Mouse (Mus musculus) midbrain, embryonic 14.5 days (tissue): ENCODE results near the gene Pou2f3. TPM values are rescaled to one million over a fixed set of nuclear protein-coding genes. Genes with fewer than 3 reads are reported as not detected.

Source experiments
- ATAC-seq: fragments of 200-750 bp; cut with Nextera tagmentation; 2 replicates; pipeline ENCODE4 v1.8.0; 2017; ENCODE audit warnings: moderate number of reproducible peaks, moderate library complexity; ENCODE audit not compliant: low FRiP score, low TSS enrichment
- DNase-seq: peaks from one replicate; pipeline ENCODE4 v3.0.0-alpha.2; 2015
- H3K27ac ChIP-seq: fragments of 300-500 bp; sonication (generic); replicated peaks from 2 replicates; pipeline ENCODE4 v1.5.1; 2014; ENCODE audit warnings: mild to moderate bottlenecking, low read depth, low read length, moderate library complexity
- H3K27me3 ChIP-seq: fragments of 300-500 bp; sonication (generic); 2 replicates; pipeline ENCODE4 v1.6.1; 2014; ENCODE audit warnings: low read length, control low read depth, mixed read lengths; ENCODE audit not compliant: control insufficient read depth, insufficient read depth
- H3K36me3 ChIP-seq: fragments of 300-500 bp; sonication (generic); 2 replicates; pipeline ENCODE4 v1.6.1; 2014; ENCODE audit warnings: low read length, control low read depth; ENCODE audit not compliant: control insufficient read depth, insufficient read depth
- H3K4me1 ChIP-seq: fragments of 300-500 bp; sonication (generic); 2 replicates; pipeline ENCODE4 v1.6.1; 2014; ENCODE audit warnings: mild to moderate bottlenecking, antibody characterized with exemption, low read length, control low read depth; ENCODE audit not compliant: control insufficient read depth, insufficient read depth
- H3K4me2 ChIP-seq: fragments of 300-500 bp; sonication (generic); 2 replicates; pipeline ENCODE4 v1.6.1; 2014; ENCODE audit warnings: mild to moderate bottlenecking, low read length, moderate library complexity
- H3K4me3 ChIP-seq: fragments of 300-500 bp; sonication (generic); replicated peaks from 2 replicates; pipeline ENCODE4 v1.5.1; 2014; ENCODE audit warnings: low read depth, low read length
- H3K9ac ChIP-seq: fragments of 300-500 bp; sonication (generic); replicated peaks from 2 replicates; pipeline ENCODE4 v1.6.1; 2014; ENCODE audit warnings: mild to moderate bottlenecking, low read length, moderate library complexity
- H3K9me3 ChIP-seq: fragments of 300-500 bp; sonication (generic); 2 replicates; pipeline ENCODE4 v1.6.1; 2016; ENCODE audit warnings: low read length, control low read depth, mixed read lengths; ENCODE audit not compliant: control insufficient read depth
- WGBS: fragments of 180-500 bp; shearing (Covaris S2); extraction: QIAGEN DNeasy Blood & Tissue Kit; methylation state at CpG from one replicate; pipeline ENCODE4 v1.1.7; 2014; 5-methylcytosine and 5-hydroxymethylcytosine counted together
- polyA plus RNA-seq: library from polyadenylated mRNA; unstranded; fragments of >200 nt; fragmentation: Nextera tagmentation; extraction: Ambion mirVana; gene quantifications from 2 replicates; pipeline ENCODE4 v1.2.1, GENCODE M21; 2014

The Pou2f3 gene
- polyA plus RNA-seq, 1 experiment from 2014 or later, result not detected

DNA sequence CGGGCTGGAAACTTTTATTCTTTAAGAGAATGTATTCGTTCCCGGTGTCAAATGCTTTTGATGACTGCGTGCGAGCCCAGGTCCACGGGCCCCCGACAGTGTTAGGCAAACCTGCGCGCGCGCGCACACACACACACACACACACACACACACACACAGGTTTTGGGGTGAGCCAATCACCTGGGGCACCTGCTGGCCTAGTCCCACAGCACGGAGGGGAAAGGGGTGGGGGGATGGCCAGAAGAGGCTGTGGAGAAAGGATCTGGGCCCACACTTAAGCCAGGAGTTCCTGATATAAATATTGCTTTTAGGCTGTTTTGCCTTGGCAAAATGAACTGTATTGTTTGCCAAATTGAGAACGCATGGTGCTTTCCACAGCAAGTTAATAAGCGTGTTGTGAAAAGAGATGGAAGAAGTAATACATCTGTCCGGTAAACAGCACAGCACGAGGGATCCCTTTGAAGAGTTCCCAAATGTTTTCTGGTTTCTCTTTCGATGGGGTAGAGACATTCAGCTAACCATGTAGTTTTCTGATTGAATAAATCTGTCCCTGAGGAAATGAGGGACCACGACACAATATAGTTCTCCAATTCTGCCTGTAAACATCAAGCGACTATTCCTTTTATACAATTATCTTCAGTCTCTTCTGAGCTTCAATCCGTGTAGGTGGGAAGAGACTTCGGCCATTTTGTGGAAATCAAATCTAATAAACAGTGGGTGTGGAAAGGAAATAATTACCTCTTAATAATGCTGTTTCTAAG, 103.6 kb downstream of the Pou2f3 start:
- H3K4me3 ChIP-seq, result peak overlapping the region; percentile 92
- DNase-seq, result no peak

GRCm38 (mm10) chr9:43105664-43106361, 104.4 kb downstream of the Pou2f3 start:
- Histone ChIP-seq H3K36me3 (peaks cover 7% of the 10 kb centered on the region), H3K4me1 (peaks cover 25% of the 10 kb centered on the region), H3K27me3 (no peaks in the 10 kb centered on the region), H3K9ac (peak overlapping the region; percentile 91), H3K27ac (peak overlapping the region; percentile 85), H3K4me3 (peak overlapping the region; percentile 92), H3K9me3 (no peaks in the 10 kb centered on the region), H3K4me2 (peak overlapping the region; percentile 92)
- ATAC-seq (peak; percentile 88), DNase-seq (peak; percentile 96)
- WGBS, result under 1% methylated on average over 80 of the region's 91 CpGs

More for the DNA sequence above, 103.6 kb downstream of the Pou2f3 start:
- Histone ChIP-seq H3K9me3 (no peaks in the 10 kb centered on the region), H3K27me3 (no peaks in the 10 kb centered on the region), H3K27ac (peak overlapping the region; percentile 85), H3K36me3 (peaks cover 15% of the 10 kb centered on the region), H3K9ac (peak overlapping the region; percentile 91; the same call in 1 of the 2 replicates), H3K4me1 (peaks cover 25% of the 10 kb centered on the region), H3K4me2 (peak overlapping the region; percentile 92)
- ATAC-seq, result peak; percentile 56; the same call in 1 of the 2 replicates
- WGBS, result 22% methylated on average over 22 of the region's 22 CpGs

DNA sequence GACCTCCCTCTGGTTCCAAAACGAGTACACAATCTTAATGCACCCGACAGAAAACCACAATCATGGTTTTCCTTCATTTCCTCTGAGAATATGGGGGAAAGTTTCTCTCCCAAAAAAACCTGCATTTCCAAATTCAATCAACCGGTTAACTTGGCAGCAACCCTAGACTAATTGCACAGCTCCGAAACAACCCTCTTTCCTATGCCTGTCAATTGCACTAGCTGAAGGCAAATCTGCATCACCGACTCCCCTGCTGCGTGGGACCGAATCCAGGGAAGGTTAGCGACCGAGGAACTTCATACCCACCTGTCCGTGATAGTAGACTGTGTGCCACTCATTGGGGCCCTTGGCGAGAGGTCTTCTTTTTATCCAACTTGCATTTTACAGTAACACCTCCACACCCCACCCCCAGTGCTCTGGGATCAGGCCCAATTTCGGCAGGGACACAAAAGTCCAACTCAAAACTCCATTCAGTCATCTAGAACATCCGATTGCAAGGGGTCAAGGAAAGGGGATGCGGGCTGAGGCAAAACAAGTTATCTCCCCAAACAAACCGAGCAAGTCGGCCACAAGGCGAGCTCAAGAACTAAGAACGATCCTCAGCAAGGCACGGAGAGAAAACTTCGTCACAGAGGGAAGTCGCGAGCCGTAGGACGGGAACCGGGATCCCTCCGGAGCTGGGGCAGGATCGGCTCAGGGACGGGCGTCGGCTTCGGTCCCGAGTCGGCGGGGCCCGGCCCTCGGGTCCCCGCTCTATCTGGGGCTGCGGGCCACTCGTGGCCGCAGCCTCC, 105.1 kb downstream of the Pou2f3 start:
- Histone ChIP-seq H3K4me3 (peak overlapping the region; percentile 92), H3K27ac (peak overlapping the region; percentile 85), H3K4me1 (peaks cover 25% of the 10 kb centered on the region), H3K9me3 (no peaks in the 10 kb centered on the region), H3K36me3 (no peaks in the 10 kb centered on the region), H3K27me3 (no peaks in the 10 kb centered on the region), H3K4me2 (peak overlapping the region; percentile 92), H3K9ac (peak overlapping the region; percentile 91)
- DNase-seq (peak; percentile 67), ATAC-seq (no peak; the same call in 1 of the 2 replicates)
- 0% methylated on average over 40 of the region's 40 CpGs for WGBS

DNA sequence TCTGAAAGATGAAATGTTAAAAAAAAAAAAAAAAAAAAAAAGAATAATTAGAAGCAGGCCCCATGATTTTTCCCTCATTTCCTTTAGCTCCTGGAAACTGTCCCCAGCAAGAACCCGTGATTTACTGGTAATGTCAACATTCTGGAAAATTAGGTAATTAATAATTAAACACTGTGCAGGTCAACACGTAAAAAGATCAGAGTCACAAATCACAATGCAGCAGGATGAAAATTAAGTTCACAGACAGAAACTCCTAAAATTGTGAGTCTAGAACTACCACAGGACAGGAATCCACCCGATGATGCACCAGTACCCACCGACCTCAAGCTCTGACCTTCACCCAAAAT, 105.7 kb downstream of the Pou2f3 start:
- Histone ChIP-seq H3K27ac (no peak overlapping the region), H3K9me3 (no peaks in the 10 kb centered on the region), H3K4me3 (peak overlapping the region; percentile 92), H3K4me2 (peak overlapping the region; percentile 92), H3K27me3 (no peaks in the 10 kb centered on the region), H3K4me1 (peaks cover 25% of the 10 kb centered on the region), H3K9ac (peak overlapping the region; percentile 91), H3K36me3 (no peaks in the 10 kb centered on the region)
- ATAC-seq, result no peak
- no peak for DNase-seq
- WGBS, result 4% methylated on average over 4 of the region's 4 CpGs

GRCm38 (mm10) chr9:43103675-43104299, 106.4 kb downstream of the Pou2f3 start:
- H3K4me3 ChIP-seq, result peak overlapping the region; percentile 92
- H3K4me2 ChIP-seq, result peak overlapping the region; percentile 92
- H3K9me3 ChIP-seq, result no peaks in the 10 kb centered on the region
- DNase-seq, result no peak
- no peaks in the 10 kb centered on the region for H3K36me3 ChIP-seq
- H3K27ac ChIP-seq, result no peak overlapping the region
- no peak overlapping the region for H3K9ac ChIP-seq
- H3K27me3 ChIP-seq, result no peaks in the 10 kb centered on the region
- peaks cover 25% of the 10 kb centered on the region for H3K4me1 ChIP-seq
- WGBS, result 41% methylated on average over 4 of the region's 4 CpGs
- no peak for ATAC-seq

GRCm38 (mm10) chr9:43102931-43103330, 107.2 kb downstream of the Pou2f3 start:
- ATAC-seq, result no peak
- Histone ChIP-seq H3K9ac (no peak overlapping the region), H3K27me3 (no peaks in the 10 kb centered on the region), H3K36me3 (no peaks in the 10 kb centered on the region), H3K4me1 (peaks cover 25% of the 10 kb centered on the region), H3K4me3 (no peak overlapping the region), H3K4me2 (peak overlapping the region; percentile 92), H3K9me3 (no peaks in the 10 kb centered on the region), H3K27ac (no peak overlapping the region)
- DNase-seq, result no peak
- 88% methylated on average over 2 of the region's 2 CpGs for WGBS

DNA sequence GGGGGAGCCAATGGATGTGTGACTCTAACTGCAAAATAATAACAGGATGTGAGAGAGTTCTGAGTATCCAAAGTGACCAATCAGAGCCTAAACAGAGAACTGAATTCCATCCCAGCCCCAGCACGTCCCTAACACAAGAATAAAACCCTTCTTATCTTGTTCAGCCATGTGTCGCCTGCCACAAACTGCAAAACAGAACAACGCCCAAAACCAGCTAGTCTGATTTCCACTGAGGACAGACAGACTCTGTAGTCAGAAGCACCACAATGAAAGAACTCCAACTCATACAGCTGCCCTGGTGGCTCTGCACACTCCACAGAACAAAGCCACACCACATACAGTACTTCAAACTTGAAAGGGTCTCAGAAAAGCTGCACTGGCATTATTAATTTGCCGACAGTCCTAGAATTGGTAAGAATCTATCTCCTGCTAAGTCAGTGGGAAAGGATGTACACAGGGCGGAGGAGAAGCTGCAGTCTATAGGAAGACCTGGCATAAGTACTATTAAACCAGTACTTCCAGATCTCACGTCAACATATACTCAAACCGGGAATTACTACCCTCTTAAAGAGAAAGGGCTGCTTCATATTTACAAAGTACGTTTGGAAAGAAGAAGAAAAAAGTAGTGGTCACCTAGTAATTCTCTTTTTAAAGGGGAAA, 108.1 kb downstream of the Pou2f3 start:
- WGBS, result 74% methylated on average over 8 of the region's 8 CpGs
- peak overlapping the region; percentile 18; the same call in 1 of the 2 replicates for H3K4me2 ChIP-seq
- H3K36me3 ChIP-seq, result no peaks in the 10 kb centered on the region
- H3K9ac ChIP-seq, result no peak overlapping the region
- no peaks in the 10 kb centered on the region for H3K9me3 ChIP-seq
- H3K27me3 ChIP-seq, result no peaks in the 10 kb centered on the region
- H3K27ac ChIP-seq, result no peak overlapping the region
- no peak overlapping the region for H3K4me3 ChIP-seq
- peaks cover 25% of the 10 kb centered on the region for H3K4me1 ChIP-seq
- ATAC-seq (no peak), DNase-seq (no peak)

DNA sequence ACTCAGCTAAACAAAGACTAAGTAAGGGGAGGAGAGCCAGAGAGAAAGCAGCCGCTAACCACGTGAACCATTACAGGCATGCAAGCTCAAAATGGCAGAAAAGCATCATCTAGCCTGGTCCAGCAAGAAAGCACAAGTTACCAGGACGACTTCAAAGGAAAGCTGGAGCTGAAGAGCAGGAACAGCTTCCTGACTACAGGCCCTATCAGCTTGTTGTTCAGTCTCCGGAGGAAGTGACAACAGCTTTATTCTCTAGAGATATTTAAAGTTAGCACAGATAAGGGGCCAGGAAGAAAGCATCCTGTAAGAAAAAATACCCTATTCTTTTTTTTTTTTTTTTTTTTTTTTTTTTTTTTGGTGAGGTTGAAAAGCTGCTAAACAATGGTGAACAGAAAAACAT, 111.2 kb downstream of the Pou2f3 start:
- no peak for ATAC-seq
- no peak overlapping the region for H3K9ac ChIP-seq
- WGBS, result 60% methylated on average over 4 of the region's 4 CpGs

More for the DNA sequence above, 111.2 kb downstream of the Pou2f3 start:
- H3K27ac ChIP-seq, result no peak overlapping the region
- no peaks in the 10 kb centered on the region for H3K9me3 ChIP-seq
- no peak overlapping the region for H3K4me3 ChIP-seq
- H3K4me1 ChIP-seq, result peaks cover 14% of the 10 kb centered on the region
- no peaks in the 10 kb centered on the region for H3K36me3 ChIP-seq
- peak; percentile 18 for DNase-seq
- no peaks in the 10 kb centered on the region for H3K27me3 ChIP-seq
- H3K4me2 ChIP-seq, result no peak overlapping the region
